Mouse (Mus musculus): ENCODE measurements around the gene Atp6v0e.

Gene Atp6v0e

GRCm38 (mm10) chr17:26662978-26663683 is at the start of gene Atp6v0e:
Gene Atp6v0e (plus strand): TSS chr17:26663231.
- DNase-seq: peak; percentile 96 to 98

GRCm38 (mm10) chr17:26614286-26614685 is 48.7 kb upstream of the Atp6v0e start:
- no peak for DNase-seq

GRCm38 (mm10) chr17:26614708-26615486 is 48.1 kb upstream of the Atp6v0e start:
- no peak for DNase-seq

- no peak for DNase-seq
Measured at GRCm38 (mm10) chr17:26616696-26617095, 46.3 kb upstream of the Atp6v0e start.

- DNase-seq: no peak
Measured at GRCm38 (mm10) chr17:26618498-26618897, 44.5 kb upstream of the Atp6v0e start.

GRCm38 (mm10) chr17:26619577-26619976 is 43.5 kb upstream of the Atp6v0e start:
- peak; percentile 48 to 54 for DNase-seq

- DNase-seq: peak; percentile 34 to 37
Measured at GRCm38 (mm10) chr17:26620292-26620691, 42.7 kb upstream of the Atp6v0e start.

- peak; percentile 84 to 87 for DNase-seq
Measured at GRCm38 (mm10) chr17:26620786-26621766, 42.0 kb upstream of the Atp6v0e start.

GRCm38 (mm10) chr17:26621912-26622311 is 41.1 kb upstream of the Atp6v0e start:
- DNase-seq: no peak

GRCm38 (mm10) chr17:26623991-26624390 is 39.0 kb upstream of the Atp6v0e start:
- no peak for DNase-seq

- DNase-seq: no peak
Measured at GRCm38 (mm10) chr17:26624999-26625398, 38.0 kb upstream of the Atp6v0e start.

GRCm38 (mm10) chr17:26625521-26626010 is 37.5 kb upstream of the Atp6v0e start:
- no peak for DNase-seq

GRCm38 (mm10) chr17:26628479-26628878 is 34.6 kb upstream of the Atp6v0e start:
- no peak for DNase-seq

- DNase-seq: no peak
Measured at GRCm38 (mm10) chr17:26628936-26629335, 34.1 kb upstream of the Atp6v0e start.

GRCm38 (mm10) chr17:26631811-26632327 is 31.2 kb upstream of the Atp6v0e start:
- DNase-seq: peak; percentile 45 to 71

- DNase-seq: no peak
Measured at GRCm38 (mm10) chr17:26633186-26633585, 29.8 kb upstream of the Atp6v0e start.

GRCm38 (mm10) chr17:26633926-26634325 is 29.1 kb upstream of the Atp6v0e start:
- no peak for DNase-seq

GRCm38 (mm10) chr17:26634539-26634938 is 28.5 kb upstream of the Atp6v0e start:
- DNase-seq: no peak

GRCm38 (mm10) chr17:26635951-26636350 is 27.1 kb upstream of the Atp6v0e start:
- no peak for DNase-seq

- no peak for DNase-seq
Measured at GRCm38 (mm10) chr17:26637851-26638250, 25.2 kb upstream of the Atp6v0e start.

- peak; percentile 86 to 90 for DNase-seq
Measured at GRCm38 (mm10) chr17:26638655-26639054, 24.4 kb upstream of the Atp6v0e start.

GRCm38 (mm10) chr17:26639791-26640190 is 23.2 kb upstream of the Atp6v0e start:
- DNase-seq: no peak

Measured in cerebellum, postnatal 36 days (tissue).